Mouse (Mus musculus) liver, embryonic 15.5 days (tissue): ENCODE measurements at regions not wholly inside any gene's neighbourhood (a gene's known extent, or its start where the extent isn't known, plus 50 kb on each side); places are given as distances from the start of the nearest gene placed in this dataset.
A peak's percentile ranks its signal among the peaks of the same experiment; 100 is the strongest.

ENCODE experiments used
- ATAC-seq: fragments of 200-750 bp; cut with Nextera tagmentation; 2 replicates; pipeline ENCODE4 v1.8.0; 2017; ENCODE audit warnings: moderate number of reproducible peaks, mild to moderate bottlenecking, moderate library complexity; ENCODE audit not compliant: insufficient read depth
- H3K27ac ChIP-seq: fragments of 300-500 bp; sonication (generic); replicated peaks from 2 replicates; pipeline ENCODE4 v1.5.1; 2015; ENCODE audit warnings: mild to moderate bottlenecking, inconsistent platforms
- H3K27me3 ChIP-seq: fragments of 300-500 bp; sonication (generic); 2 replicates; pipeline ENCODE4 v1.6.1; 2015; ENCODE audit warnings: mild to moderate bottlenecking, inconsistent platforms
- H3K36me3 ChIP-seq: fragments of 300-500 bp; sonication (generic); replicated peaks from 2 replicates; pipeline ENCODE4 v1.6.1; 2015; ENCODE audit warnings: moderate library complexity, mild to moderate bottlenecking, inconsistent platforms
- H3K4me1 ChIP-seq: fragments of 300-500 bp; sonication (generic); replicated peaks from 2 replicates; pipeline ENCODE4 v1.6.1; 2015; ENCODE audit warnings: inconsistent platforms
- H3K4me2 ChIP-seq: fragments of 300-500 bp; sonication (generic); 2 replicates; pipeline ENCODE4 v1.6.1; 2015; ENCODE audit warnings: moderate library complexity, mild to moderate bottlenecking, inconsistent platforms
- H3K4me3 ChIP-seq: fragments of 300-500 bp; sonication (generic); replicated peaks from 2 replicates; pipeline ENCODE4 v1.5.1; 2015; ENCODE audit warnings: mild to moderate bottlenecking, inconsistent platforms
- H3K9ac ChIP-seq: fragments of 300-500 bp; sonication (generic); 2 replicates; pipeline ENCODE4 v1.6.1; 2015; ENCODE audit warnings: moderate library complexity, mild to moderate bottlenecking, inconsistent platforms
- H3K9me3 ChIP-seq: fragments of 300-500 bp; sonication (generic); replicated peaks from 2 replicates; pipeline ENCODE4 v1.6.1; 2016; ENCODE audit warnings: inconsistent platforms
- WGBS: fragments of 180-500 bp; shearing (Covaris S2); methylation state at CpG from one replicate; pipeline ENCODE4 v1.1.7; 2015; ENCODE audit warnings: mixed read lengths; ENCODE audit not compliant: insufficient replicate concordance; 5-methylcytosine and 5-hydroxymethylcytosine counted together

- ATAC-seq, result 0 out of 2 replicates have a peak, but pooled peaks have one; percentile 16
- Histone ChIP-seq H3K9me3 (no peaks in the 10 kb centered on the region), H3K4me3 (no peak overlapping the region), H3K27ac (no peak overlapping the region), H3K4me1 (peaks cover 44% of the 10 kb centered on the region), H3K9ac (no peak overlapping the region), H3K4me2 (no peak overlapping the region), H3K36me3 (no peaks in the 10 kb centered on the region), H3K27me3 (peaks cover 21% of the 10 kb centered on the region)
- WGBS, result 17% methylated on average over 18 of the region's 18 CpGs
Measured at GRCm38 (mm10) chr16:30184591-30185265, 82.6 kb downstream of the Cpn2 start.

DNA sequence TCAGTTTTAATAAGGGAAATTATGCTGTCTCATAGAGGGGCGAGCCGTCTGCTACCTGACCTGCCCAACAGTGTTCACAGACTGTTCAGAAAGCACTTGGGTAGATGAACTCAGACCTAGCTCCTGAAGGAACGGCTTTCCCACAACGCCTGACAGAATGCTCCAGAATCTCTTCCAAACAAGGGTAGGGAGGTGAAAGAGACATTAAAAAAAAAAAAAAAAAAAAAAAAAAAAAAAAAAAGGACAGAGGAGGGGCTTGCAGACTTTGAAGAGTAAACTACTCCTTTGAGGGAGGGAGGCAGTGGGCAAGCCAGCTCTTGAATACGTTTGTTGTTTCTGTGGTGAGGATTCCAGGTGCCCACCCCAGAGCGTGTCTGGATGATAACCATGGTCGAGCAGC lies 81.6 kb downstream of the Cpn2 start:
- Histone ChIP-seq H3K9ac (no peak overlapping the region), H3K27me3 (peaks cover 21% of the 10 kb centered on the region), H3K36me3 (no peaks in the 10 kb centered on the region), H3K4me1 (peaks cover 38% of the 10 kb centered on the region; the same call in 1 of the 2 replicates), H3K9me3 (no peaks in the 10 kb centered on the region), H3K4me2 (no peak overlapping the region), H3K4me3 (no peak overlapping the region), H3K27ac (no peak overlapping the region)
- WGBS, result 23% methylated on average over 7 of the region's 7 CpGs
- no peak for ATAC-seq

DNA sequence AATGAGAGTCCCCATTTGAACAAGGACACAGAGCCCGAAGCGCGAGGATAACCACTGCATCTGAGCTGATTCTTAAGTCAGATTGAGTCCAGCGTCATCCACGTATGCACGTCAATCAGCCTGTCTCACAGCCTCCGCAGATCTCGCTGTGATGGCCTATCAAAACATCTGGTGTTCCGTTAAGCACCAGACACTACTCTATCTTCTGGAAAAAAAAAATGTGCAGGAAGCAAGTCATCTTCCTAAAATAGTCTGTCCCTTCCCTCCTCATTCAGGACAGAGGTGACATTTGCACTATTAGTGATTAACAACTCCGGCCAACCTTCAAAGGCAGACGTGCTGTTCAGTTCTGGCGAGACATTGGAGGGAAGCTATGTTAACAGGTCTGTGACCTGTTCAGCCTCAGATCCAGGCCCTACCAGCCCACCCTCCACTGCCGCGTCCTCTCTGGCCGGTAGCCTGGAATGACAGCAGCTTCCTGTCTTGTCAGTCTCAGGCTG lies 81.0 kb downstream of the Cpn2 start:
- no peak for ATAC-seq
- Histone ChIP-seq H3K9ac (no peak overlapping the region), H3K36me3 (no peaks in the 10 kb centered on the region), H3K9me3 (no peaks in the 10 kb centered on the region), H3K27me3 (peaks cover 21% of the 10 kb centered on the region), H3K4me1 (peaks cover 38% of the 10 kb centered on the region; the same call in 1 of the 2 replicates), H3K4me2 (no peak overlapping the region), H3K4me3 (no peak overlapping the region), H3K27ac (no peak overlapping the region)
- 14% methylated on average over 15 of the region's 15 CpGs for WGBS

DNA sequence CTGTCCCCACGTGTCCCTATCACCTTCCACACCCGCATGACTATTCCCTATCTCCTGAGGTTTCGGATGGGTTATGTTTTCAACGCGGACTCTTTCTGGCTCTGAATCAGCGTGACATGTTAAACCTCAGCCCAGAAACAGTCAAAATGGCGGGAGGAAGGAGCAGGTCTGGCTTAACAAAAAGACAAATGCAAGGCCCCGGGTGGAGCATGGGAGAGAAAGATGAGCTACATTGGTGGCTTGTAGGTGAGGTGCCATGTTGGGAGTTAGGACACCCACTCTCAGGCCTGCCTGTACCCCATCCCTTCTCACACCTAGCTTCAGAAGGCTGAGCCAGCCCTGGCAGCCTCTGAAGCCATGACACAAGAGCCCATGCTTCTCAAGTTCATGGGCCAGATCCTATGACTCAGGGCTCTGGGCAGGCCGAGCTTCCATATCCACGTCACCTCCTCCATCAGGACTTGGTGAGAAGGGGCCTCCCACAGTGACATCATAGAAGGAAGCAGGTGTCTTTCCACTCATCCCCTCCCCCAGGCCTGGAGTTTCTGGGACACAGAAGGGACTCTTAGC lies 80.5 kb downstream of the Cpn2 start:
- Histone ChIP-seq H3K27me3 (peaks cover 21% of the 10 kb centered on the region), H3K36me3 (no peaks in the 10 kb centered on the region), H3K27ac (no peak overlapping the region), H3K4me2 (no peak overlapping the region), H3K4me3 (no peak overlapping the region), H3K9ac (no peak overlapping the region), H3K4me1 (peaks cover 38% of the 10 kb centered on the region; the same call in 1 of the 2 replicates), H3K9me3 (no peaks in the 10 kb centered on the region)
- no peak for ATAC-seq
- WGBS, result 26% methylated on average over 10 of the region's 10 CpGs

DNA sequence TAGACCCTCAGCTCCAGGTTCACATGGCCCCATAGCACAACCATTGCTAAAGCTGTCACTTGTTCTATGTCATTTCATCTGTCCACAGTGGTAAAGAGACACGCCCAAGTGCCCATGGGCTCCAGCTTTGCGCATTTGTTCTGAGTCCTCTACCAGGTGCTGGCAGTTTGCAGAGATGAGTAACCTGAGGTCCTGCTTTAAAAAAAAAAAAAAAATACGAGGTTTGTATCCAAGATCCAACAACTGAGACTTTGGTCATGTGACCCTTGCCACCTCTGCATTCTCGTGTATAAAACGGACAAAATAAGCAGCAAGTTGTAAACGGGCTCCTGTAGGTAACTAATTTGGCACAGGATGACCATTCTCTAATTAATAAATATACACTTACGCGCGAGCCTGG lies 79.9 kb downstream of the Cpn2 start:
- no peak for ATAC-seq
- WGBS, result 19% methylated on average over 9 of the region's 9 CpGs
- no peaks in the 10 kb centered on the region for H3K9me3 ChIP-seq
- H3K4me2 ChIP-seq, result peak overlapping the region; percentile 69
- H3K4me3 ChIP-seq, result peak overlapping the region; percentile 51
- H3K27ac ChIP-seq, result peak overlapping the region; percentile 42; the same call in 1 of the 2 replicates
- H3K4me1 ChIP-seq, result peaks cover 38% of the 10 kb centered on the region; the same call in 1 of the 2 replicates
- peaks cover 21% of the 10 kb centered on the region for H3K27me3 ChIP-seq
- H3K9ac ChIP-seq, result no peak overlapping the region
- H3K36me3 ChIP-seq, result no peaks in the 10 kb centered on the region

- H3K27ac ChIP-seq, result peak overlapping the region; percentile 42; the same call in 1 of the 2 replicates
- no peaks in the 10 kb centered on the region for H3K9me3 ChIP-seq
- ATAC-seq, result peak; percentile 80
- no peaks in the 10 kb centered on the region for H3K36me3 ChIP-seq
- peak overlapping the region; percentile 69 for H3K4me2 ChIP-seq
- H3K27me3 ChIP-seq, result peaks cover 21% of the 10 kb centered on the region
- peak overlapping the region; percentile 51 for H3K4me3 ChIP-seq
- peaks cover 38% of the 10 kb centered on the region; the same call in 1 of the 2 replicates for H3K4me1 ChIP-seq
- no peak overlapping the region for H3K9ac ChIP-seq
- under 1% methylated on average over 26 of the region's 26 CpGs for WGBS
Measured at GRCm38 (mm10) chr16:30187907-30188414, 79.3 kb downstream of the Cpn2 start.

- Histone ChIP-seq H3K27me3 (peaks cover 21% of the 10 kb centered on the region), H3K27ac (no peak overlapping the region), H3K9ac (no peak overlapping the region), H3K4me2 (no peak overlapping the region), H3K4me1 (peaks cover 38% of the 10 kb centered on the region; the same call in 1 of the 2 replicates), H3K36me3 (no peaks in the 10 kb centered on the region), H3K4me3 (no peak overlapping the region), H3K9me3 (no peaks in the 10 kb centered on the region)
- no peak for ATAC-seq
- WGBS, result 54% methylated on average over 8 of the region's 8 CpGs
Measured at GRCm38 (mm10) chr16:30188769-30189430, 78.4 kb downstream of the Cpn2 start.

DNA sequence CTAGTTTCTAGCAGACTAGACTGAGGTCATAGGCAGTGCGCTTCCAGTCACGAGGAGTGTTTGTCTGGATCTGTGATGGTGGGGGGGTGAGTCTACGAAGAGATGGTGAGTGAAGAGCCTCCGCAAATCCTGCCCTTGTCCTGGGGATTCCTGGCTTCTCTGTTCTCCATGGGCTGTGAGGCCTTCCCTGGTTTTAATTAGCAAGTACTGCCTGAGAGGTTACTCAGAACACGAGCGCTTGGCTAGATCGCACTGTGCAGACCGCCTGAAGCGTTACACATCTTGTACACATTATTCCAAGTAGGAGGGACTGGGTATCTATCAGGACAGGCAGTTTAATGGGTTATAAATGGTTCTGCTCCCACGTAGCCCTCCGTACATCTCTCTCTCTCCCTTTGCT lies 76.9 kb downstream of the Cpn2 start:
- H3K36me3 ChIP-seq, result no peaks in the 10 kb centered on the region
- H3K4me2 ChIP-seq, result no peak overlapping the region
- peaks cover 14% of the 10 kb centered on the region for H3K27me3 ChIP-seq
- WGBS, result 76% methylated on average over 11 of the region's 11 CpGs
- no peak overlapping the region for H3K4me3 ChIP-seq
- H3K4me1 ChIP-seq, result peaks cover 31% of the 10 kb centered on the region; the same call in 1 of the 2 replicates
- no peak overlapping the region for H3K9ac ChIP-seq
- ATAC-seq, result no peak
- no peaks in the 10 kb centered on the region for H3K9me3 ChIP-seq
- no peak overlapping the region for H3K27ac ChIP-seq

- WGBS, result 56% methylated on average over 15 of the region's 15 CpGs
- ATAC-seq, result no peak
- no peak overlapping the region for H3K4me2 ChIP-seq
- H3K27ac ChIP-seq, result no peak overlapping the region
- H3K27me3 ChIP-seq, result 0 out of 2 replicates have a peak, but pooled peaks cover 8% of the 10 kb centered on the region
- H3K9ac ChIP-seq, result no peak overlapping the region
- H3K4me3 ChIP-seq, result no peak overlapping the region
- no peaks in the 10 kb centered on the region for H3K36me3 ChIP-seq
- peaks cover 26% of the 10 kb centered on the region; the same call in 1 of the 2 replicates for H3K4me1 ChIP-seq
- H3K9me3 ChIP-seq, result no peaks in the 10 kb centered on the region
Measured at GRCm38 (mm10) chr16:30190935-30191514, 76.3 kb downstream of the Cpn2 start.

- no peaks in the 10 kb centered on the region for H3K36me3 ChIP-seq
- 0 out of 2 replicates have a peak, but pooled peaks cover 3% of the 10 kb centered on the region for H3K4me1 ChIP-seq
- no peak overlapping the region for H3K9ac ChIP-seq
- no peak overlapping the region for H3K4me2 ChIP-seq
- no peak overlapping the region for H3K27ac ChIP-seq
- H3K9me3 ChIP-seq, result no peaks in the 10 kb centered on the region
- no peak for ATAC-seq
- no peak overlapping the region for H3K4me3 ChIP-seq
- 59% methylated on average over 8 of the region's 8 CpGs for WGBS
- H3K27me3 ChIP-seq, result no peaks in the 10 kb centered on the region
Measured at GRCm38 (mm10) chr16:30193294-30194261, 73.7 kb downstream of the Cpn2 start.
